Mouse (Mus musculus) forebrain, postnatal 0 days (tissue): ENCODE results near the gene Fam20c. TPM values are rescaled to one million over a fixed set of nuclear protein-coding genes. Genes with fewer than 3 reads are reported as not detected.

Experiments used
- ATAC-seq: fragments of 200-750 bp; cut with Nextera tagmentation; 2 replicates; pipeline ENCODE4 v1.8.0; 2017; ENCODE audit warnings: mild to moderate bottlenecking, moderate library complexity
- DNase-seq: peaks from one replicate; pipeline ENCODE4 v3.0.0-alpha.2; 2015
- H3K27ac ChIP-seq: fragments of 300-500 bp; sonication (generic); 2 replicates; pipeline ENCODE4 v1.5.1; 2014; ENCODE audit warnings: low read depth, mild to moderate bottlenecking, antibody characterized with exemption, low read length, moderate library complexity, mixed read lengths
- H3K27me3 ChIP-seq: fragments of 300-500 bp; sonication (generic); 2 replicates; pipeline ENCODE4 v1.6.1; 2014; ENCODE audit warnings: mild to moderate bottlenecking, low read length, mixed read lengths; ENCODE audit not compliant: insufficient read depth
- H3K36me3 ChIP-seq: fragments of 300-500 bp; sonication (generic); 2 replicates; pipeline ENCODE4 v1.6.1; 2014; ENCODE audit warnings: mild to moderate bottlenecking, moderate library complexity; ENCODE audit not compliant: insufficient read depth
- H3K4me1 ChIP-seq: fragments of 300-500 bp; sonication (generic); 2 replicates; pipeline ENCODE4 v1.6.1; 2014; ENCODE audit warnings: antibody characterized with exemption; ENCODE audit not compliant: insufficient read depth
- H3K4me2 ChIP-seq: fragments of 300-500 bp; sonication (generic); 2 replicates; pipeline ENCODE4 v1.6.1; 2014; ENCODE audit warnings: low read depth, mild to moderate bottlenecking, moderate library complexity
- H3K4me3 ChIP-seq: fragments of 300-500 bp; sonication (generic); 2 replicates; pipeline ENCODE4 v1.5.1; 2014; ENCODE audit warnings: low read depth, low read length, mixed read lengths
- H3K9ac ChIP-seq: fragments of 300-500 bp; sonication (generic); 2 replicates; pipeline ENCODE4 v1.6.1; 2014; ENCODE audit warnings: mild to moderate bottlenecking
- H3K9me3 ChIP-seq: fragments of 300-500 bp; sonication (generic); 2 replicates; pipeline ENCODE4 v1.6.1; 2016; ENCODE audit warnings: low read length
- CTCF ChIP-seq: sonication (generic); IDR thresholded peaks from 2 replicates; pipeline ENCODE4 v1.5.1; 2016; ENCODE audit warnings: antibody characterized with exemption, control low read depth, low read depth
- WGBS: fragments of 180-500 bp; shearing (Covaris S2); extraction: QIAGEN DNeasy Blood & Tissue Kit; methylation state at CpG from one replicate; pipeline ENCODE4 v1.1.7; 2014; 5-methylcytosine and 5-hydroxymethylcytosine counted together
- polyA plus RNA-seq: library from polyadenylated mRNA; unstranded; fragments of >200 nt; fragmentation: Nextera tagmentation; extraction: Ambion mirVana; gene quantifications from 2 replicates; pipeline ENCODE4 v1.2.1, GENCODE M21; 2015
- total RNA-seq: library from RNA; depleted of rRNA; stranded (reverse); fragments of >200 nt; gene quantifications from 2 replicates; pipeline ENCODE4 v1.2.3, GENCODE M21; 2014; rRNA removed

Fam20c gene
- total RNA-seq, result 69.5 and 81.7 TPM in 2 replicates
- polyA plus RNA-seq, result 47.9 and 50.0 TPM in 2 replicates

GRCm38 (mm10) chr5:138754303-138755120, at the start of gene Fam20c:
Gene Fam20c, plus strand, starts transcription at chr5:138754514.
- Histone ChIP-seq H3K4me3 (peak within 1 kb of the TSS; percentile 83), H3K27ac (peak within 1 kb of the TSS; percentile 99), H3K9ac (peak within 1 kb of the TSS; percentile 91), H3K4me1 (peaks cover 24% of the 10 kb centered on the region), H3K27me3 (no peaks in the 10 kb centered on the region), H3K36me3 (peaks cover 12% of the 10 kb centered on the region), H3K9me3 (no peaks in the 10 kb centered on the region), H3K4me2 (peak within 1 kb of the TSS; percentile 79)
- 1% methylated on average over 78 of the region's 98 CpGs for WGBS
- DNase-seq (peak; percentile 89), ATAC-seq (peak; percentile 83)
- TF ChIP-seq CTCF, result peak; percentile 41

DNA sequence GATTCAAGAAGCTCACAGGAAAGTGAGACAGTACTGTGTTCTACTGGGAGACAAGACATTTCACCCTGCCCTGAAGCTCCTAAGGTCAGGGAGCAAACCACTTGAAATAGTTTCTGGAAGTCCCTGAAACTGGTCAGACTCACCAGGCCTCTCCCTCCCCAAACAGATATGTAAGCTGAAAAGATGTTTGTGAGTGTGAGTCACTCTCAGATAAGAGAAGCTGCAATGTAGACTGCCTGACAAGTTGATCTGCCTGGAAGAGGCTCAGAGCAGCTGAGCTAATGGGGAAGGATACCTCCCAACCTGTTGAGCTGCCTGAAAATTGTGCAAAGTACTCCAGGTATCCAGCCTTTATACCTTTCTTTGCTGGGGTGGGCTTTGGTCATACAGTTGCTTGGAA, 46.9 kb upstream of the Fam20c start:
- H3K36me3 ChIP-seq, result no peaks in the 10 kb centered on the region
- ATAC-seq (no peak), DNase-seq (no peak)
- H3K9ac ChIP-seq, result no peak overlapping the region
- H3K27me3 ChIP-seq, result no peaks in the 10 kb centered on the region
- TF ChIP-seq CTCF, result no peak
- no peak overlapping the region for H3K4me2 ChIP-seq
- no peak overlapping the region for H3K4me3 ChIP-seq
- no peaks in the 10 kb centered on the region for H3K9me3 ChIP-seq
- no peaks in the 10 kb centered on the region for H3K4me1 ChIP-seq
- no peak overlapping the region for H3K27ac ChIP-seq

- no peaks in the 10 kb centered on the region for H3K27me3 ChIP-seq
- no peak overlapping the region for H3K4me2 ChIP-seq
- H3K9me3 ChIP-seq, result no peaks in the 10 kb centered on the region
- H3K4me3 ChIP-seq, result no peak overlapping the region
- no peak overlapping the region for H3K9ac ChIP-seq
- DNase-seq (no peak), ATAC-seq (no peak)
- H3K4me1 ChIP-seq, result no peaks in the 10 kb centered on the region
- no peak for TF ChIP-seq CTCF
- H3K27ac ChIP-seq, result no peak overlapping the region
- H3K36me3 ChIP-seq, result no peaks in the 10 kb centered on the region
Observed at GRCm38 (mm10) chr5:138708591-138708990, 45.7 kb upstream of the Fam20c start.

DNA sequence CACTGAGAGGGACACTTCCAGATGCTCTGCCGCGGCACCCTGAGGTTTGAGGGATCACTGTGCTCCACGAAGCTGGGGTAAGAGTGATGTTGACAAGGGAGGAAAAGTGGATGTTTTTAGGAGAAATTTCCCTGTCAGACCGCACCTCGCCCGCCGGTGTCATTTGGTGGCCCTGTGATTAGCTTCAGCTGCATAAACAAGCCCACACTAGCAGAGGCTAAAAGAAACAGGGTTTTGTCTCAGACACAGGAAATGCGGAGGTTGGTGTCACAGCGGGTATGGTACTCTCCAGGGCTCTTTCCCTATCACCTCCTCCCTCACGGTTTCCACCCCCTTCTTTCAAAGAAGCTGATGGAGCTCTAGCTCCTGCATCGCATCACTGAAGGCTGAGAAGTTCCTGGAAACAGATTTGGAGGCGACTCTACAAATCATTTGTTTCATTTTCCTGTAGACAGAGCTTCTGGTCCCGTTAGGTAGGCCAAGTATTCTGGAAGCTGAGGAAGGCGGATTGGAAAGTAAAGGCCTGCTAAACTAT, 38.7 kb upstream of the Fam20c start:
- no peak for TF ChIP-seq CTCF
- WGBS, result 57% methylated on average over 14 of the region's 14 CpGs
- Histone ChIP-seq H3K27ac (no peak overlapping the region), H3K36me3 (no peaks in the 10 kb centered on the region), H3K9me3 (no peaks in the 10 kb centered on the region), H3K4me1 (no peaks in the 10 kb centered on the region), H3K27me3 (no peaks in the 10 kb centered on the region), H3K9ac (no peak overlapping the region), H3K4me2 (no peak overlapping the region), H3K4me3 (no peak overlapping the region)
- ATAC-seq (no peak), DNase-seq (no peak)

DNA sequence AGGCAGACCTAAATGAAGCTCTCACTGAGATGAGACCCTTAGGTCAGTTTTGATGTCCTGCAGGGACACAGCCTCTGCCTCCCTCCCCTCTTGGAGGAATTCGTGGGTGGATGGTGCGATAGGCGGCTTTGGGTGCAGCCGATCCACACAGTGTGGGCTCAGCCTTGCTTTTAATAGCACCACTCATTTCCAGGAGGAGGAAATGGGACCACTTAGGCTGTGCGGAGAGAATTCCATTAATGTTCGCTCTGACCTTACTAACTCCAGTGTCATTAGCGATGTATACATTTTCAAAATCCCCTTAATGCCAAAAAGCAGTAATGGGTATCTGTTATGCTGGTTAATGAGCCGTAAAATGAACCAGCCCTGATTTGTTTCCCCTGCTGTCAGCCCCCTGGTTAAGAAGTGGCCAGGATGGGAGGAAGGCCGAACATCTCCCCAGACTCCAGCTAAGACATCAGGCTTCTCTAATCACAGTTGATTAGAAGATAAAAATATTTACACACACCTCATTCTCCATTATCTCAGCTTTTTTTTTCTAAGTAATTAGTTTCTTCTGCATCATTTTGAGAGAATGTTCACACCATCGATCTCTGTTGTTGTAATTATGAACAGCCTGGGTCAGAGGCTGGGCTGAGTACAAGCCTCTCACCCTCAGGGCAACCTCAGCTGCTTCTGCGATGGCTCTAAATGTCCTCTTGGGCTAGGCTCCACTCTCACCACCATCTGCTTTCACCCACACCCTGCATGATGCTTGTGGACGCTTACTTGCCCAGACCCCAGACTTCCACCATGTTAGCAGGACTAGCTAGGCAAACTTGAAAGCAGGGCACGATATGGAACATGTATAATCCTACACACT, 33.8 kb upstream of the Fam20c start:
- H3K4me2 ChIP-seq, result no peak overlapping the region
- 42% methylated on average over 13 of the region's 13 CpGs for WGBS
- no peak overlapping the region for H3K9ac ChIP-seq
- no peaks in the 10 kb centered on the region for H3K27me3 ChIP-seq
- DNase-seq (no peak), ATAC-seq (no peak)
- no peaks in the 10 kb centered on the region for H3K4me1 ChIP-seq
- H3K36me3 ChIP-seq, result no peaks in the 10 kb centered on the region
- H3K27ac ChIP-seq, result no peak overlapping the region
- TF ChIP-seq CTCF, result no peak
- no peaks in the 10 kb centered on the region for H3K9me3 ChIP-seq
- H3K4me3 ChIP-seq, result no peak overlapping the region

GRCm38 (mm10) chr5:138724417-138724816, 29.9 kb upstream of the Fam20c start:
- H3K27me3 ChIP-seq, result no peaks in the 10 kb centered on the region
- no peak overlapping the region for H3K4me2 ChIP-seq
- no peaks in the 10 kb centered on the region for H3K9me3 ChIP-seq
- WGBS, result 87% methylated on average over 5 of the region's 5 CpGs
- no peak overlapping the region for H3K27ac ChIP-seq
- TF ChIP-seq CTCF, result no peak
- no peaks in the 10 kb centered on the region for H3K36me3 ChIP-seq
- no peaks in the 10 kb centered on the region for H3K4me1 ChIP-seq
- DNase-seq (no peak), ATAC-seq (no peak)
- no peak overlapping the region for H3K4me3 ChIP-seq
- H3K9ac ChIP-seq, result no peak overlapping the region
